Mouse (Mus musculus): ENCODE data around the gene Ubash3b. TPM values are rescaled to one million over a fixed set of nuclear protein-coding genes. Genes with fewer than 3 reads are reported as not detected.

Ubash3b gene
- polyA plus RNA-seq, 1 experiment from 2014 or later = 5.7 TPM

DNA sequence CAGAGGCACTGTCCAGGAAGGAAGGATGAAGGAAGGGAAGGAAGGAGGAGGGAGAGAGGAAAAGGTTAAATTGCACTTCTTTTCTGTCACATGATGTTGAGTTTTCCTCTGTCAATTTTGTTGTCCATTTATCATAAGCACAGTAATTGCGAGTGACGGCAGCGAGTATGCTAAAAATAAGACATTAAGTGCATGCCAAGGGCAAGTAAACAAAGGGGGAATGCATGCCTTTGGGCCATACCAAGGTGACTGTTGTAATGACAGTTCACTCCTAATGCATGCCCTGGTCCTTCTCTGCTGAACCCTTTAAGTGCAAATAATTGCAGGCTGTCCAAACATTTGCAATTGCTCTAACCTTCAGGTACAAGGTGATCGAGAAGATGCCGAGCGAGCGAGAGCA is 70.3 kb downstream of the Ubash3b start:
- 0 out of 2 replicates have a peak, but pooled peaks cover 5% of the 10 kb centered on the region for H3K4me1 ChIP-seq (replicated peaks)
- no peak overlapping the region for H3K27ac ChIP-seq (replicated peaks)
- no peaks in the 10 kb centered on the region for H3K36me3 ChIP-seq (replicated peaks)
- 65% methylated on average over 7 of the region's 7 CpGs for WGBS (ENCODE audit: insufficient replicate concordance)
- no peak overlapping the region for H3K4me2 ChIP-seq
- no peak overlapping the region for H3K9ac ChIP-seq
- no peaks in the 10 kb centered on the region for H3K9me3 ChIP-seq (replicated peaks)
- ATAC-seq (ENCODE audit: insufficient read depth) = no peak
- H3K4me3 ChIP-seq (replicated peaks) = no peak overlapping the region
- no peaks in the 10 kb centered on the region for H3K27me3 ChIP-seq

DNA sequence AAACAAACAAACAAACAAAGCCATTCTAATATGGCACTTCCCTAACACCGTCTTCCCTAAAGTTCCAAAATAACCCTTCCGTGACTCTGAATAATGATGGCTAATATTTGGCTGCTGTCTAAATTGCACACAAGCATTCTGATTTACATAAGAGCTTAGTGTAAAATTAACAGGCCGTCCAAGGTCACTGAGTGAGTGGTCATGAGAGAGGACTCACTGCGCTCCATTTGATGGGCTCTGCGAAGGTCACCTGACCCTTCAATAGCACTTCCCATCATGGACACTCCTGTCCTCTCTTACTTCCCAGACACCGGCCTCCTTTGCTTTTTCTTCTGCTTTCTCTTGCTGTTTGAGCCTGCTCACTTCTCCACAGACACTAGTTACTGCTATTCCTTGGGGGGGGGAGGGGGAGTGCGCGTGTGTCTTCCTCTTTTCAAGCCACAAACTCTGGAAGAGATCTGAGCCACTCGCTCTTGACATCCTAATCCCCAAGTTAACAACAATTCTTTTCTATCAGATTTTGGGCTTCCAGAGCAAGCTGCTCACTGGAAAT is 73.6 kb downstream of the Ubash3b start:
- Histone ChIP-seq H3K27ac (replicated peaks) (no peak overlapping the region), H3K9me3 (replicated peaks) (no peaks in the 10 kb centered on the region), H3K4me3 (replicated peaks) (no peak overlapping the region), H3K36me3 (replicated peaks) (no peaks in the 10 kb centered on the region), H3K27me3 (no peaks in the 10 kb centered on the region), H3K4me2 (no peak overlapping the region), H3K9ac (no peak overlapping the region), H3K4me1 (replicated peaks) (peaks cover 29% of the 10 kb centered on the region)
- ATAC-seq (ENCODE audit: insufficient read depth) = no peak
- WGBS (ENCODE audit: insufficient replicate concordance) = 43% methylated on average over 9 of the region's 9 CpGs

- no peak overlapping the region for H3K9ac ChIP-seq
These were observed 77.2 kb downstream of the Ubash3b start for GRCm38 (mm10) chr9:41084191-41084901.

DNA sequence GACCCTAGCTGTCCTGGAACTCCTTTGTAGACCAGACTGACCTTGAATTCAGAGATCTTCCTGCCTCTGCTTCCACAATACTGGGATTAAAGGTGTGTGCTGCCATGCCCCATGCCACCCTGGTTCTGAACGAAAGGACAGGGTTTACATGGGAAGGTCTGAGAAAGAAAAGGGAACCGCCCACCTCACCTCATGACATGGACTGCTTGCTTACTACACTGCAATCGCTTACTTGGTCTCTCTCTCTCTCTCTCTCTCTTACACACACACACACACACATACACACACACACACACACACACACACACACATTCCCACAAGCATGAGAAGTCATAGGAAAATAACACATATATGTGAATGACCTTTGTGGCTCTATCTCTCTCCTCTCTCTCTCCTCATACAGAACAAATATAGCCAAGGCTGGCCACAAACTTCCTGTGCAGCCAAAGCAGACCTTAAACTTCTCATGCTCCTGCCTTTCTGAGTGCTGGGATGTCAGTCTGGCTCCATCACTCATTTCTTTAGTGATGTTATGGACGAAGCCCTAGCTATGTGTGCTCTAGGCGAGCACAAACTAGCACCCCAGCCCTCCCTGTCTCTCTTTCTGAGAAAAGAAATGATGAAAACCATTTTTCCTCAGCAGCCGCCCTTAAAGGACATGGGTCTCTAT is 78.0 kb downstream of the Ubash3b start:
- H3K9ac ChIP-seq = no peak overlapping the region
- 0 out of 2 replicates have a peak overlapping the region, but pooled peaks have one; percentile 14 for H3K27ac ChIP-seq (replicated peaks)
- H3K9me3 ChIP-seq (replicated peaks) = no peaks in the 10 kb centered on the region
- 20% methylated on average over 6 of the region's 6 CpGs for WGBS (ENCODE audit: insufficient replicate concordance)
- no peaks in the 10 kb centered on the region for H3K36me3 ChIP-seq (replicated peaks)
- ATAC-seq (ENCODE audit: insufficient read depth) = no peak
- 0 out of 2 replicates have a peak overlapping the region, but pooled peaks have one; percentile 10 for H3K4me2 ChIP-seq
- H3K4me1 ChIP-seq (replicated peaks) = peaks cover 63% of the 10 kb centered on the region
- H3K27me3 ChIP-seq = no peaks in the 10 kb centered on the region
- H3K4me3 ChIP-seq (replicated peaks) = no peak overlapping the region

More at GRCm38 (mm10) chr9:41084191-41084901, 77.2 kb downstream of the Ubash3b start:
- Histone ChIP-seq H3K4me1 (replicated peaks) (peaks cover 55% of the 10 kb centered on the region), H3K36me3 (replicated peaks) (no peaks in the 10 kb centered on the region), H3K27ac (replicated peaks) (no peak overlapping the region), H3K27me3 (no peaks in the 10 kb centered on the region), H3K9me3 (replicated peaks) (no peaks in the 10 kb centered on the region), H3K4me2 (peak overlapping the region; percentile 10; the same call in 1 of the 2 replicates), H3K4me3 (replicated peaks) (no peak overlapping the region)
- 15% methylated on average over 11 of the region's 11 CpGs for WGBS (ENCODE audit: insufficient replicate concordance)
- ATAC-seq (ENCODE audit: insufficient read depth) = peak; percentile 12; the same call in 1 of the 2 replicates

DNA sequence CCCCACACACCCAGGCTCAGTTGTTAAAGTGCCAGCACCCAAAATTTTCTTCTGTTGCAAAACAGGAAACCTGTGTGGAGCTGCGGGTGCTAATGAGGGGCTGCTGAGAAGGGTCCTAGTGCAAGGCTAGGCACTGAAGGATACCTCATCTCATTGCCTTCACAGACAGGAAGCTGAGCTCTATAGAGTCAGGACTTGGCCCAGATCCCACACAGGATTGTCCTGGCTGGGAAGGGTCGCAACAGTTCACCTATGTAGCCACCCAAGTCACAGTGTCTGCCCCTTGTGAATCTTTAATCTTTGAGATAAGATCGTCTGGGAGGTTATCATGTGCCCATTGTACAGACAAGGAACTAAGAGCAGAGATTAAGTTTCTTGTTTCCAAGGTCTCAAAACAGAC is 78.6 kb downstream of the Ubash3b start:
- Histone ChIP-seq H3K4me2 (no peak overlapping the region), H3K4me3 (replicated peaks) (no peak overlapping the region), H3K9me3 (replicated peaks) (no peaks in the 10 kb centered on the region), H3K9ac (no peak overlapping the region), H3K27me3 (no peaks in the 10 kb centered on the region), H3K4me1 (replicated peaks) (peaks cover 70% of the 10 kb centered on the region), H3K36me3 (replicated peaks) (no peaks in the 10 kb centered on the region), H3K27ac (replicated peaks) (no peak overlapping the region)
- WGBS (ENCODE audit: insufficient replicate concordance) = 41% methylated on average over 3 of the region's 3 CpGs
- no peak for ATAC-seq (ENCODE audit: insufficient read depth)

DNA sequence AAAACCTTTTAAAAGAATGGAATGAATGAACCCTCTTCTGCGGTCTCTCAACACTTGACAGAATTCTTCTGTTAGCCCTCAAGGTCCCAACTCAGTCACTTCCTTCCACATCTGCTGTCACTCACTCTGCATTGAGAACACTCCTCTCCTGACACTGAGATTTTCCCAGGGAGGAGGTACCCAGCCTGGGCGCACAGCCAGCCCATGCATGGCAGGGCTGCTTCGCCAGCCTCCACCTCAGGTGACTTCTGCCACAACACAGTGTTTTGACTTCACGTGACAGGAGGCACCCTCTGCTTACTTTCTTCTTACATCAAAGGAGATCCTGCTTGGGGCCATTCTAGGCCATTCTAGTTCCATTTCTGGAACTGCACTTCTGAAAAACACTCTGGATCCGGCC is 80.6 kb downstream of the Ubash3b start:
- ATAC-seq (ENCODE audit: insufficient read depth) = no peak
- Histone ChIP-seq H3K4me2 (no peak overlapping the region), H3K27ac (replicated peaks) (no peak overlapping the region), H3K4me3 (replicated peaks) (no peak overlapping the region), H3K4me1 (replicated peaks) (peaks cover 79% of the 10 kb centered on the region), H3K9ac (no peak overlapping the region), H3K9me3 (replicated peaks) (no peaks in the 10 kb centered on the region), H3K27me3 (no peaks in the 10 kb centered on the region), H3K36me3 (replicated peaks) (no peaks in the 10 kb centered on the region)
- 61% methylated on average over 5 of the region's 5 CpGs for WGBS (ENCODE audit: insufficient replicate concordance)

DNA sequence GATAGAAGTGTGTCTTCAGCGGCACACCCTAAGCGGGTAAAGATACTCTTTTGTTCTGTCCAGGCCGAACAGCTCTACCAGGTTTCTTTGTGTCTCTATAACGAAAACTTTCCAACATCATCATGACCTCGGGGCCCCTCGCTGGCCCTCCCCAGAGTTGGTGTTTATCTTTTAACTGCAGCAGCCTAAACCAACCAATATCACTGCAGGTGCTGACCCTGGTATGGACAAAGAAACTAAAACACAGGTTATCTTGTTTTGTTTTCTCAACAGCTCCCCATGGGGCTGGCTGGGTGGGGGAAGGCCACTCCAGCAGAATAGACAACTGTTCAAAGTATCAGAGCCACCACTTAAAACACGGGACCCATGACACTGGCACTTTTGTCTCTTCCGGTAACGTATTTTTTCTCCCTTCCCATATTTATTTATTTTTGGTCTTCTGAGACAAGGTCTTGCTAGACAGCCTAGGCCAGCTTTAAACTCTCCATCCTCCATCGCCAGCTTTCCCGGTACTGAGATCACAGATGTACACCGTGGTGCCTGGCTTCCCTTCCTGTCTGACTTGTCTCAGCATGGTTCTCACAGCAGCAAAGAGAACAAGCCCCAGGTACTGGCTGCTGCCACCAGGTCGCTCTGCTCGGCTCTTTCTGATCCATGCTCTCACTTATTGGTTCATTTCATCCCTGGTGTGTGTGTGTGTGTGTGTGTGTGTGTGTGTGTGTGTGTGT is 81.9 kb downstream of the Ubash3b start:
- Histone ChIP-seq H3K9ac (peak overlapping the region; percentile 7; the same call in 1 of the 2 replicates), H3K4me2 (peak overlapping the region; percentile 53), H3K4me1 (replicated peaks) (peaks cover 82% of the 10 kb centered on the region), H3K36me3 (replicated peaks) (no peaks in the 10 kb centered on the region), H3K9me3 (replicated peaks) (no peaks in the 10 kb centered on the region), H3K27ac (replicated peaks) (peak overlapping the region; percentile 46), H3K4me3 (replicated peaks) (peak overlapping the region; percentile 20), H3K27me3 (no peaks in the 10 kb centered on the region)
- peak; percentile 76 for ATAC-seq (ENCODE audit: insufficient read depth)
- 19% methylated on average over 14 of the region's 14 CpGs for WGBS (ENCODE audit: insufficient replicate concordance)

GRCm38 (mm10) chr9:41078198-41078597 is 83.3 kb downstream of the Ubash3b start:
- no peaks in the 10 kb centered on the region for H3K9me3 ChIP-seq (replicated peaks)
- ATAC-seq (ENCODE audit: insufficient read depth) = no peak
- H3K9ac ChIP-seq = 0 out of 2 replicates have a peak overlapping the region, but pooled peaks have one; percentile 13
- no peak overlapping the region for H3K4me3 ChIP-seq (replicated peaks)
- no peaks in the 10 kb centered on the region for H3K27me3 ChIP-seq
- no peak overlapping the region for H3K4me2 ChIP-seq
- WGBS (ENCODE audit: insufficient replicate concordance) = 55% methylated on average over 4 of the region's 4 CpGs
- no peaks in the 10 kb centered on the region for H3K36me3 ChIP-seq (replicated peaks)
- H3K27ac ChIP-seq (replicated peaks) = no peak overlapping the region
- H3K4me1 ChIP-seq (replicated peaks) = peaks cover 80% of the 10 kb centered on the region

DNA sequence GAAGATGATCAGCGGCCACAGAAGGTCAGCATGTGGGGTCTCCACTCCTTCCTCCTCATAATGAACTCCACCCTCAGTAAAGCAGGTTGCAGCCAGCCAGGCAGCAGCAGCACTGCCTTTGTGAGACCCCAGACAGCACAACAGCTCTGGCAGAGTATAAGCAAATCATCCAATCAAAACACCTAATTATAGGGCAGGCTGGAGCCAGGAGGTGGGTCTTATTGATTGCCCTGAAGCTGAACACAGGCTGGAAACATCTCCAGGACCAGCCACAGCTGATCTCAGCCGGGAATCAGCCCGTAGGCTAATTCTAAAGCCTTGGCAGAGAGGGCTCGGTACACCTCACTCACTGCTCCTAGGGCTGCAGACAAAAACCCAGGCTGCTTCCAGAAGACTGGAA is 85.3 kb downstream of the Ubash3b start:
- ATAC-seq (ENCODE audit: insufficient read depth) = no peak
- Histone ChIP-seq H3K27me3 (no peaks in the 10 kb centered on the region), H3K9me3 (replicated peaks) (no peaks in the 10 kb centered on the region), H3K4me3 (replicated peaks) (no peak overlapping the region), H3K27ac (replicated peaks) (no peak overlapping the region), H3K36me3 (replicated peaks) (no peaks in the 10 kb centered on the region), H3K4me1 (replicated peaks) (peaks cover 86% of the 10 kb centered on the region), H3K9ac (no peak overlapping the region), H3K4me2 (no peak overlapping the region)
- WGBS (ENCODE audit: insufficient replicate concordance) = 70% methylated on average over 4 of the region's 4 CpGs

DNA sequence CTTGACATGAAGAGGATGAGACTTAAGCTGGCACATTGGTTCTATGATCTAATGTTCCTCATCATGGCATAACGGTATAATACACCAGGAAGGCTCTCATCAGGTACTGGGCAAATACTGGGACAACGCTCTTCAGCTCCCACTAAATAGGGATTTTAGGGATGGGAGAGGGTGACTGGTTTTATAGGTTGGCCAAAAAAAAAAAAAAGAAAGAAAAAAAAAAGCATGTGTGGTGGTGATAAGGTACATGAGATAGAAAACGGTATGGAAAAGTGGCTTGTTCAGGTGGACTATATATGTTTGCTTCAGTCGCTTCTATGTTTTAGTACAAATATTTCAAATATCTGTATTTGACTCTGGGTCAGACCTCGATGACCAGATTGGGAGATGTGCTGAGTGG is 86.0 kb downstream of the Ubash3b start:
- Histone ChIP-seq H3K36me3 (replicated peaks) (no peaks in the 10 kb centered on the region), H3K27ac (replicated peaks) (no peak overlapping the region), H3K4me2 (no peak overlapping the region), H3K9ac (no peak overlapping the region), H3K27me3 (no peaks in the 10 kb centered on the region), H3K4me3 (replicated peaks) (no peak overlapping the region), H3K4me1 (replicated peaks) (peaks cover 87% of the 10 kb centered on the region), H3K9me3 (replicated peaks) (no peaks in the 10 kb centered on the region)
- ATAC-seq (ENCODE audit: insufficient read depth) = no peak
- 67% methylated on average over 5 of the region's 5 CpGs for WGBS (ENCODE audit: insufficient replicate concordance)
